Mouse (Mus musculus) lung, adult 2 months (tissue): ENCODE data around the gene Crybb2. TPM values are rescaled to one million over a fixed set of nuclear protein-coding genes. Genes with fewer than 3 reads are reported as not detected.
A peak's percentile ranks its signal among the peaks of the same experiment; 100 is the strongest.

ENCODE experiments used
- DNase-seq: peaks from one replicate; pipeline ENCODE4 v3.0.0; 2022
- H3K4me1 ChIP-seq: fragments of 200-500 bp; 2 replicates; pipeline ENCODE4 v1.6.1; 2011; ENCODE audit warnings: low read length; ENCODE audit not compliant: control insufficient read depth, insufficient read depth
- H3K4me3 ChIP-seq: fragments of 200-500 bp; replicated peaks from 2 replicates; pipeline ENCODE3; 2011; ENCODE audit warnings: low read depth, mild to moderate bottlenecking, control low read depth, low read length; ENCODE audit errors: extremely low read depth
- CTCF ChIP-seq: fragments of 200-500 bp; IDR thresholded peaks from 2 replicates; pipeline ENCODE4 v1.5.1; 2011; ENCODE audit warnings: mild to moderate bottlenecking, low read length, control low read depth; ENCODE audit not compliant: insufficient read depth
- POLR2A ChIP-seq: fragments of 200-500 bp; IDR thresholded peaks from 2 replicates; pipeline ENCODE4 v1.6.1; 2011; ENCODE audit warnings: low read depth, mild to moderate bottlenecking, control low read depth, low read length, borderline replicate concordance; ENCODE audit errors: extremely low read depth
- WGBS: fragments of 180-500 bp; shearing (Covaris S2); methylation state at CpG from one replicate; pipeline ENCODE4 v1.1.7; 2018; 5-methylcytosine and 5-hydroxymethylcytosine counted together
- polyA plus RNA-seq: library from polyadenylated mRNA; depleted of rRNA; stranded (reverse); fragments of >200 nt; gene quantifications from 2 replicates; pipeline ENCODE4 v1.2.3, GENCODE M21; 2012; rRNA removed

Crybb2 gene
- polyA plus RNA-seq, 1 experiment, result not detected

DNA sequence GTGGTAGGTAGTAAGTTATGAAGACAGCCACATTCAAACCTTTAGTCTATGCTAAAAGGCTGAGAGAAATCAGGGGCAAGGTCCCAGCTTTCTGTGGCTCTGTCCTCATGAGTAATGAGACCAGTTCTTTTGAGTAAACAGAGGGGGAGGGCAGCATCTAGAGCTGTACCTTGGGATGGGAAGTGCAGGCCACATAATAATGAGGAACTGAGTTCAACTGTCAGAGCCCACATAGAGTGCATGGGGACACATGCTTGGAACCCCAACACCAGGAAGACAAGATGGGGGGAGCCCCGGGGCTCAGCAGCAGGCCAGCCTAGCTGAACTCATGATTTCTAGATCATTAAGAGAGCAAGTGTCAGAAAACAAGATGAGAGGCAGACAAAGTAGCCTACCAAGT, 52.9 kb downstream of the Crybb2 start:
- WGBS, result 77% methylated on average over 1 of the region's 1 CpGs
- H3K4me1 ChIP-seq, result no peaks in the 10 kb centered on the region
- H3K4me3 ChIP-seq, result no peak overlapping the region
- no peak for DNase-seq
- TF ChIP-seq CTCF (no peak), POLR2A (no peak)

DNA sequence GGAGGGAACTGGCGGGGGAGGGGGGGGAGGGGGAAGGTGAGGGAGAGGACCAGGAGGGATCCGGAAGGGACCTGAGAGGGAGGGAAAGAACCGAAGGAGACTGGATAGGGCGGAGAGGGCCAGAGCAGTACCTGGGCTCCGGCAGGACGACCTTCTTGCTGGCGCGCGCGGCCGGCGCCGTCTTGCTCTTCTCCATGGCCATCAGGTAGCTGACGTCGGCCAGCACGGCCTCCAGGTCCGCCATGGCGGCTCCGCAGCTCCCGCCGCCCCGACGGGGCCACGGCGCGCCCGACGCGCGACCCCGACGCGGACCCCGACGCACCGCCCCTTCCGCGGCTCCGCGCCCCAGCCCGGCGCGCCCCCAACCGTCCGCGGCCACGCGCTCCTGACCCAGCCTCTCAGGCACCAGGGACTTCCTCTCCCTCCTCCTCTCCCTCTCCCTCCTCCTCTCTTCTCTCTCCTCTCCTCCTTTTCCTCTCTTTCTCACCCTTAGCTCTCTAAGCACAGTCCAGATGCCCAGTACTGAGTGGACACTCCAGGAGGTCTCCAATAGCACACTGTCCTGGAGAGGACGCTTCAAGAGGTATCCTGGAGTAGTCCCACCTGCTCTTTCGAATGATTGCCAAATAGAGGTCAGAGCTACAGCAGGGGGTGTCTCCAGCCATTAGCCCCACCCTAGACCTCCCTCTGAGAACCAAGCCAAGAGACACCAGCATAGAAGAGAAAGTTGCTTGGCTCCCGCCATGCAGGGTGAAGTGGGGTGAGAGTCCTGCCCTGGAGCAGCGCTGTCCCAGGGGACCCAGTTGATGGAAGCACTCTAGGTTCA, 54.5 kb downstream of the Crybb2 start, which contains the start of gene Grk3:
Grk3 (minus strand) TSS at position 556 of the 826 bp plus-strand sequence.
- 2% methylated on average over 40 of the region's 52 CpGs for WGBS
- TF ChIP-seq POLR2A, result peak; percentile 53; the same call in 1 of the 2 replicates
- no peak for TF ChIP-seq CTCF
- DNase-seq, result peak; percentile 66
- Histone ChIP-seq H3K4me1 (0 out of 2 replicates have a peak, but pooled peaks cover 3% of the 10 kb centered on the region), H3K4me3 (peak within 1 kb of the TSS; percentile 50)

DNA sequence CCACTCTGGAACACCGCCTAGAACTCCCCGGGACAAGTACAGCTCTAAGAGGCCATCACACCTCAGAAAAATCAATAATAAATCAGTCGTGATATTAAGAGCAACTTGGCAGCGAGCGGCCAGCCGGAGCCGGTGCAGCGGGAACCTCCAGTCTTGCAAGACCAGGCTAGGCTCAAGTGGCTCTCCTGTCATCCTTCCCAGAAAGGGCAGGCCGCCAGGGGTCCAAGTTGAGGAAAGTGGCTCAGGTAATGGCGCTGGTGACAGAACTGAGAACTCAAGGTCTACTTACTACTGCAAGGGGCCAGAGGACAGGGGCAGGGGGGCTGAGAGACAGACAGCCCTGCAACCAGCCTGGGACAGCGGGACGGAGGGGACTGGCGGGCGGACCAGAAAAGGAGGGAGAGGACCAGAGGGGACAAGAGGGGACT, 55.1 kb downstream of the Crybb2 start:
- peak; percentile 80 for DNase-seq
- peaks cover 3% of the 10 kb centered on the region; the same call in 1 of the 2 replicates for H3K4me1 ChIP-seq

DNA sequence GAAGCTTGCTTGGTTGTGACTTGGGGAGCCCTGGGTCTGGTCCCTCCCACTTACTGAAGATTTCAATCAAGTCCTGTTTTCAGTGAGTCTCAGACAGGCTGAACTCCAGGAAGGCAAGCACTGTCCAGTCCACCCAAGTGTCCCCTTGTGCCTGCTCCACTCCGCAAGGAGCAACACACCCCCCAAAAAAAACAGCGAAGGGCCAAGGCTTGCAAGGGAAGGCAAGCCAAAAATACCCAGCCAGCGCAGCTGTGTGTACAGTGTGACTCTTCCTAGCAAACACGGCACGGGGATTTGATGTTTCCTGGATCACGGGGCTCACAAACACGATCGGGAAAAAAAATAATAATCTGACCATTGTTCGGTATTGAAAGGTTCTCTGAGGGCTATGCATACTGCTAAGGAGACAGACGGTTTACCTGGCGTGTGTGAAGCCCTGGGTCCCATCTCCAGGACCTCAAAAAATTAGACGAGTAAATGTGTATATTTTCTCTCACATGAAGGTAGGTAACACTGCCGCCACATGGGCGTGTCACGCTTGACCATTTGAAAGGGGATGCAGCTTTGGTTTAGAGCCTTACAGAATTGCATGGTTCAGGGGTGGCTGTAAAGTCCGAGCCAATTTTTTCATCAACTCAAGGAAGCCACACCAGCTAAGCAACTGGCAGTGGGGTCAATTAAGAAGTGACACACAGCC, 55.7 kb downstream of the Crybb2 start:
- 27% methylated on average over 16 of the region's 16 CpGs for WGBS
- no peak for DNase-seq
- no peak for TF ChIP-seq CTCF
- no peak for TF ChIP-seq POLR2A
- peaks cover 3% of the 10 kb centered on the region; the same call in 1 of the 2 replicates for H3K4me1 ChIP-seq
- H3K4me3 ChIP-seq, result peak overlapping the region; percentile 50

More for the DNA sequence above, 55.1 kb downstream of the Crybb2 start:
- TF ChIP-seq POLR2A (no peak), CTCF (no peak)
- H3K4me3 ChIP-seq, result peak overlapping the region; percentile 50
- 3% methylated on average over 14 of the region's 14 CpGs for WGBS

DNA sequence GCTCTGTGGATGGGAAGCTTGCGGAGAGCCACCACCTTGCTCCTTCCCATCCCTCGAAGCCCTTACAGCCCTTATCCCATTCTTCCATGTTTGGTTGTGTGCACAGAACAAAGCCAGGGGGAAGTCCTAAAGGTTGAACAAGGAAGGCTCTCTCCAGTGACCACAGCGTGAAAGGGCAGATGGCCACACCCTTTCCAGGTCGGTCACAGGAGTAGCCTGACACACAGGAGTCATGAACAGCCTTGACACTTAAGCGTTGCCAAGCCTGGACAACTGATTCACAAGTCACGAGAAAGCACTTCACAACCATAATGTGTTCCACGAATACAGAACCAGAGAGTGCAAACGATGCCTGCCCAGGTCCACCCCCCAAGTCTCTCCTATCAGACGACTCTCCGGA, 58.0 kb downstream of the Crybb2 start:
- H3K4me3 ChIP-seq, result no peak overlapping the region
- TF ChIP-seq POLR2A, result no peak
- WGBS, result 70% methylated on average over 10 of the region's 10 CpGs
- H3K4me1 ChIP-seq, result peaks cover 5% of the 10 kb centered on the region; the same call in 1 of the 2 replicates
- no peak for DNase-seq

DNA sequence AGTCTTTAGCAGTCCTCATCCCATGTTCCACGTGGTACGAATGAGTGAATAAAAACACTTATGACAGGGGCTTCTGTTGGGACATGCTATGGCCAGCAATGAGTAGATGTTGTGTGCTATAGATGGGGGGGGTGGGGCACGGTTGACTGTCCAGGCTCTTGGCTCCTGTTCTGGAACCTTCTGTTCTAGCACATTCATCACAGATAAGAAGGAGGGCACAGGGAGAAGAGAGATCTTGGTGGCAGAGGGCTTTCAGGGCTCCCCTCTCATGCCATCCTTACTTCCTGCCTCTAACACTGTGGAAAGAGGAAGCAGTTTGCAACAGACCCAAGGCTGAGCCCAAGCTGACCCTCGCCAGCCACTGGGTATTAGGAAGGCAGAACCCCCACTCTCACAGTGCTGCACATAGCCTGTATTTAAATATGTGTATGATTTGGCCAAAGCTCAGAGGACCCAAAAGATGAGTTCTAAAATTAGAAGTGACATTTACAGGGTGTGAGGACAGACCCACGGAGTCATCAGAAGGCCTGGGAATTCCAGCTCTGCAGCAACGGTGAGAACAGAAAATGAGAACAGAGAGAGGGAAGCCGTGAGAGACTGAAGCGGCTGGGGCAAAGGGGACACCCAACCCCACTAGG, 60.6 kb downstream of the Crybb2 start:
- no peak for TF ChIP-seq POLR2A
- TF ChIP-seq CTCF, result no peak
- 64% methylated on average over 8 of the region's 8 CpGs for WGBS
- Histone ChIP-seq H3K4me3 (no peak overlapping the region), H3K4me1 (peaks cover 7% of the 10 kb centered on the region)
- DNase-seq, result no peak

DNA sequence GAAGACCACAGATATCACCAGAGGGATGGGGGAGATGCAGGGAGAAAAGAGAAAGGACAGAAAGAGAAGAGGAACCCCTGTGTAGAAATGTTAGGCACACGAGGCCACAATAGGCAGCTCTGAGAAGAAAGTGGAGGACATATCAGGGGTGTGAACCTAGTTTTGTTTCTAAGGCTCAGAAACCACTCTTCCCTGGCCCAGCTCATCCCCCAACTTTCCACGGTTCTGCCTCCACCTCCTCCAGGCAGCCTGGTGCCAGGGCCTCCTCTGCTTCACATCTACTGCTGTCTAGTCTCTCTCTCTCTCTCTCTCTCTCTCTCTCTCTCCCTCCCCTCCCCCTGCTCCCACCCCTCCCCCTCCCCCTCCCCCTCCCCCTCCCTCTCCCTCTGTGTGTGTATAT, 61.4 kb downstream of the Crybb2 start:
- Histone ChIP-seq H3K4me1 (peaks cover 7% of the 10 kb centered on the region), H3K4me3 (no peak overlapping the region)
- TF ChIP-seq CTCF (no peak), POLR2A (no peak)
- no peak for DNase-seq
- WGBS, result 80% methylated on average over 2 of the region's 2 CpGs

Other genes with a start within 250 kb of the Crybb2 start
- 1.9 and 5.5 TPM in 2 replicates for gene Myo18b, start 173.8 kb downstream of the Crybb2 start, polyA plus RNA-seq
- gene Grk3, start 54.3 kb downstream of the Crybb2 start, polyA plus RNA-seq, result 20.2 and 33.0 TPM in 2 replicates
- gene Crybb3, start 11.5 kb upstream of the Crybb2 start, polyA plus RNA-seq, result 5.2 and 5.7 TPM in 2 replicates
- gene 2900026A02Rik, start 151.1 kb upstream of the Crybb2 start, polyA plus RNA-seq, result 29.0 and 32.0 TPM in 2 replicates
- 0.08 TPM in 1 of 2 replicates, not detected in the other for gene Tmem211, start 156.8 kb upstream of the Crybb2 start, polyA plus RNA-seq
- gene Sgsm1, start 240.7 kb upstream of the Crybb2 start, polyA plus RNA-seq, result 4.4 and 6.7 TPM in 2 replicates